Mouse (Mus musculus): ENCODE data around the gene Jagn1.

The Jagn1 gene

GRCm38 (mm10) chr6:113483100-113483615 is 40.8 kb downstream of the Jagn1 start, which contains the start of gene Creld1:
TSS of gene Creld1 (plus strand) at chr6:113483297.
- Histone ChIP-seq H3K9me3 (ENCODE audit: low read length) (peaks cover 10% of the 10 kb centered on the region; the same call in 1 of the 2 replicates), H3K36me3 (ENCODE audit: insufficient read depth, low read length) (peaks cover 15% of the 10 kb centered on the region), H3K4me1 (replicated peaks; ENCODE audit: low read depth, low read length) (peaks cover 84% of the 10 kb centered on the region), H3K27me3 (ENCODE audit: insufficient read depth, low read length) (peaks cover 32% of the 10 kb centered on the region), H3K4me3 (replicated peaks; ENCODE audit: low read length) (peak within 1 kb of the TSS; percentile 89)
- no peak for TF ChIP-seq NANOG (IDR thresholded peaks at IDR 0.05; ENCODE audit: borderline replicate concordance, low read length)
- TF ChIP-seq POU5F1 (IDR thresholded peaks at IDR 0.05; ENCODE audit: borderline replicate concordance, low read length), result no peak
- no peak for TF ChIP-seq CTCF (conservative IDR thresholded peaks at IDR 0.05; ENCODE audit: low read length)

GRCm38 (mm10) chr6:113483729-113484128 is 41.4 kb downstream of the Jagn1 start:
- TF ChIP-seq NANOG (IDR thresholded peaks at IDR 0.05; ENCODE audit: borderline replicate concordance, low read length) (no peak), POU5F1 (IDR thresholded peaks at IDR 0.05; ENCODE audit: borderline replicate concordance, low read length) (no peak), CTCF (conservative IDR thresholded peaks at IDR 0.05; ENCODE audit: low read length) (no peak)
- peak overlapping the region; percentile 89 for H3K4me3 ChIP-seq (replicated peaks; ENCODE audit: low read length)

GRCm38 (mm10) chr6:113487125-113487576 is 44.8 kb downstream of the Jagn1 start:
- Histone ChIP-seq H3K27me3 (ENCODE audit: insufficient read depth, low read length) (peaks cover 3% of the 10 kb centered on the region; the same call in 1 of the 2 replicates), H3K4me3 (replicated peaks; ENCODE audit: low read length) (peak overlapping the region; percentile 52), H3K9me3 (ENCODE audit: low read length) (peaks cover 10% of the 10 kb centered on the region; the same call in 1 of the 2 replicates), H3K36me3 (ENCODE audit: insufficient read depth, low read length) (peaks cover 38% of the 10 kb centered on the region), H3K4me1 (replicated peaks; ENCODE audit: low read depth, low read length) (peaks cover 81% of the 10 kb centered on the region)
- TF ChIP-seq NANOG (IDR thresholded peaks at IDR 0.05; ENCODE audit: borderline replicate concordance, low read length) (no peak), POU5F1 (IDR thresholded peaks at IDR 0.05; ENCODE audit: borderline replicate concordance, low read length) (no peak), CTCF (conservative IDR thresholded peaks at IDR 0.05; ENCODE audit: low read length) (no peak)

More at GRCm38 (mm10) chr6:113483729-113484128, 41.4 kb downstream of the Jagn1 start:
- Histone ChIP-seq H3K27me3 (ENCODE audit: insufficient read depth, low read length) (peaks cover 32% of the 10 kb centered on the region), H3K4me1 (replicated peaks; ENCODE audit: low read depth, low read length) (peaks cover 84% of the 10 kb centered on the region), H3K9me3 (ENCODE audit: low read length) (peaks cover 10% of the 10 kb centered on the region; the same call in 1 of the 2 replicates), H3K36me3 (ENCODE audit: insufficient read depth, low read length) (peaks cover 18% of the 10 kb centered on the region)

- peaks cover 92% of the 10 kb centered on the region for H3K4me1 ChIP-seq (replicated peaks; ENCODE audit: low read depth, low read length)
- peak overlapping the region; percentile 41 for H3K4me3 ChIP-seq (replicated peaks; ENCODE audit: low read length)
- 0 out of 2 replicates have a peak, but pooled peaks cover 5% of the 10 kb centered on the region for H3K9me3 ChIP-seq (ENCODE audit: low read length)
- TF ChIP-seq POU5F1 (IDR thresholded peaks at IDR 0.05; ENCODE audit: borderline replicate concordance, low read length), result no peak
- no peak for TF ChIP-seq NANOG (IDR thresholded peaks at IDR 0.05; ENCODE audit: borderline replicate concordance, low read length)
- no peak for TF ChIP-seq CTCF (conservative IDR thresholded peaks at IDR 0.05; ENCODE audit: low read length)
- H3K27me3 ChIP-seq (ENCODE audit: insufficient read depth, low read length), result no peaks in the 10 kb centered on the region
- H3K36me3 ChIP-seq (ENCODE audit: insufficient read depth, low read length), result peaks cover 45% of the 10 kb centered on the region
These were observed 47.0 kb downstream of the Jagn1 start for GRCm38 (mm10) chr6:113489410-113489809.

- H3K9me3 ChIP-seq (ENCODE audit: low read length), result no peaks in the 10 kb centered on the region
- H3K4me1 ChIP-seq (replicated peaks; ENCODE audit: low read depth, low read length), result peaks cover 83% of the 10 kb centered on the region
- peak overlapping the region; percentile 81 for H3K4me3 ChIP-seq (replicated peaks; ENCODE audit: low read length)
- TF ChIP-seq POU5F1 (IDR thresholded peaks at IDR 0.05; ENCODE audit: borderline replicate concordance, low read length), result no peak
- TF ChIP-seq NANOG (IDR thresholded peaks at IDR 0.05; ENCODE audit: borderline replicate concordance, low read length), result no peak
- no peak for TF ChIP-seq CTCF (conservative IDR thresholded peaks at IDR 0.05; ENCODE audit: low read length)
- peaks cover 40% of the 10 kb centered on the region for H3K36me3 ChIP-seq (ENCODE audit: insufficient read depth, low read length)
- H3K27me3 ChIP-seq (ENCODE audit: insufficient read depth, low read length), result peaks cover 23% of the 10 kb centered on the region
These were observed 49.9 kb downstream of the Jagn1 start for GRCm38 (mm10) chr6:113492101-113492864.

GRCm38 (mm10) chr6:113494258-113494788 is 52.0 kb downstream of the Jagn1 start:
- H3K9me3 ChIP-seq (ENCODE audit: low read length), result no peaks in the 10 kb centered on the region
- TF ChIP-seq NANOG (IDR thresholded peaks at IDR 0.05; ENCODE audit: borderline replicate concordance, low read length), result no peak
- peak; percentile 12; the same call in 1 of the 2 replicates for TF ChIP-seq CTCF (conservative IDR thresholded peaks at IDR 0.05; ENCODE audit: low read length)
- H3K4me3 ChIP-seq (replicated peaks; ENCODE audit: low read length), result peak overlapping the region; percentile 81
- peaks cover 70% of the 10 kb centered on the region for H3K4me1 ChIP-seq (replicated peaks; ENCODE audit: low read depth, low read length)
- peaks cover 36% of the 10 kb centered on the region for H3K36me3 ChIP-seq (ENCODE audit: insufficient read depth, low read length)
- peaks cover 28% of the 10 kb centered on the region for H3K27me3 ChIP-seq (ENCODE audit: insufficient read depth, low read length)

- H3K27me3 ChIP-seq (ENCODE audit: insufficient read depth, low read length), result peaks cover 33% of the 10 kb centered on the region
- H3K4me1 ChIP-seq (replicated peaks; ENCODE audit: low read depth, low read length), result peaks cover 61% of the 10 kb centered on the region
- peaks cover 27% of the 10 kb centered on the region for H3K36me3 ChIP-seq (ENCODE audit: insufficient read depth, low read length)
- TF ChIP-seq CTCF (conservative IDR thresholded peaks at IDR 0.05; ENCODE audit: low read length) (no peak), POU5F1 (IDR thresholded peaks at IDR 0.05; ENCODE audit: borderline replicate concordance, low read length) (no peak; the same call in 1 of the 2 replicates), NANOG (IDR thresholded peaks at IDR 0.05; ENCODE audit: borderline replicate concordance, low read length) (no peak)
- H3K9me3 ChIP-seq (ENCODE audit: low read length), result no peaks in the 10 kb centered on the region
- peak overlapping the region; percentile 81 for H3K4me3 ChIP-seq (replicated peaks; ENCODE audit: low read length)
These were observed 52.8 kb downstream of the Jagn1 start for GRCm38 (mm10) chr6:113495071-113495675.
